Comparison of ENCODE assay signal across 8 mouse cellular contexts in genomic region chr11:6187878-6188277, GRCm38 (mm10). TPM values are rescaled to one million over a fixed set of nuclear protein-coding genes. Genes with fewer than 3 reads are reported as not detected.
DNase-seq lines count a peak whose midpoint lies in the region; ATAC-seq and TF ChIP-seq lines count a peak whose summit lies in the region.

No protein-coding gene starts in this region.

- H3K27me3 ChIP-seq in G1E (ENCODE audit: insufficient read depth, low read length): no peaks in the 10 kb centered on the region
- H3K27me3 ChIP-seq in forebrain, embryonic 15.5 days: no peaks in the 10 kb centered on the region
- no peaks in the 10 kb centered on the region for H3K27me3 ChIP-seq in lung, embryonic 16.5 days (ENCODE audit: control insufficient read depth, insufficient read depth, low read depth, low read length)

- no peak overlapping the region for H3K4me2 ChIP-seq in forebrain, embryonic 15.5 days (replicated peaks)
- no peak overlapping the region for H3K4me2 ChIP-seq in lung, embryonic 16.5 days (ENCODE audit: low read depth, low read length)

- TF ChIP-seq CTCF in G1E (IDR thresholded peaks at IDR 0.05; ENCODE audit: low read depth, low read length): peak; percentile 92

- H3K4me1 ChIP-seq in G1E (ENCODE audit: insufficient read depth, low read depth, low read length): peaks cover 30% of the 10 kb centered on the region
- peaks cover 31% of the 10 kb centered on the region for H3K4me1 ChIP-seq in forebrain, embryonic 15.5 days
- 0 out of 2 replicates have a peak, but pooled peaks cover 6% of the 10 kb centered on the region for H3K4me1 ChIP-seq in lung, embryonic 16.5 days (replicated peaks; ENCODE audit: control insufficient read depth, insufficient read depth, low read length)

- 1% methylated on average over 2 of the region's 2 CpGs for WGBS in forebrain, embryonic 15.5 days
- 0% methylated on average over 2 of the region's 2 CpGs for WGBS in lung, embryonic 16.5 days

- H3K27ac ChIP-seq in forebrain, embryonic 15.5 days (replicated peaks): peak overlapping the region; percentile 58
- no peak overlapping the region for H3K27ac ChIP-seq in lung, embryonic 16.5 days (ENCODE audit: low read length)

- intact Hi-C loops in heart, postnatal 36 days (cut with DNase I): loop anchor here (1.0 to 5.0 kb wide), 2 partner anchors 71 to 192 kb away; no protein-coding TSS in a partner anchor

- H3K9ac ChIP-seq in forebrain, embryonic 15.5 days (replicated peaks): no peak overlapping the region
- H3K9ac ChIP-seq in lung, embryonic 16.5 days (ENCODE audit: low read length): no peak overlapping the region

- H3K9me3 ChIP-seq in G1E (replicated peaks): no peaks in the 10 kb centered on the region
- H3K9me3 ChIP-seq in forebrain, embryonic 15.5 days: no peaks in the 10 kb centered on the region
- no peaks in the 10 kb centered on the region for H3K9me3 ChIP-seq in lung, embryonic 16.5 days (ENCODE audit: control insufficient read depth, low read length)

- ATAC-seq in G1E (ENCODE audit: extremely low read depth, insufficient number of reproducible peaks, low FRiP score, poor library complexity, severe bottlenecking): peak; percentile 34
- ATAC-seq in cerebellum, adult (ENCODE audit: insufficient number of reproducible peaks, low FRiP score, low TSS enrichment): peak; percentile 58; the same call in 1 of the 2 replicates
- peak; percentile 69 for ATAC-seq in forebrain, embryonic 15.5 days (replicated peaks)
- ATAC-seq in lung, embryonic 16.5 days (ENCODE audit: low read depth): peak; percentile 79

- no peak overlapping the region for H3K4me3 ChIP-seq in G1E (ENCODE audit: low read depth, low read length)
- H3K4me3 ChIP-seq in forebrain, embryonic 15.5 days: no peak overlapping the region
- H3K4me3 ChIP-seq in lung, embryonic 16.5 days (ENCODE audit: low read length): no peak overlapping the region

- DNase-seq in G1E (ENCODE audit: low spot score): peak; percentile 25
- peak; percentile 91 for DNase-seq in heart, postnatal 36 days
- peak; percentile 96 for DNase-seq in layer of hippocampus, adult 11-12 months (ENCODE audit: low spot score)
- peak; percentile 80 for DNase-seq in ovary, postnatal 36 days (ENCODE audit: low spot score)
- peak; percentile 91 for DNase-seq in thymus, postnatal 25 days

- peaks cover 77% of the 10 kb centered on the region for H3K36me3 ChIP-seq in G1E (replicated peaks)
- H3K36me3 ChIP-seq in forebrain, embryonic 15.5 days: peaks cover 16% of the 10 kb centered on the region; the same call in 1 of the 2 replicates
- H3K36me3 ChIP-seq in lung, embryonic 16.5 days (ENCODE audit: control insufficient read depth, insufficient read depth, low read length): peaks cover under 1% of the 10 kb centered on the region; the same call in 1 of the 2 replicates

RNA-seq across cellular contexts. Expression of gene A730071L15Rik, which starts 12.0 kb away (rescaled TPM):
- total RNA-seq in G1E (2014; fragmentation: Nextera tagmentation) (2.4 TPM in 1 of 2 replicates, not detected in the other), G1E (2017) (0.17 and 0.71 TPM in 2 replicates)
- polyA plus RNA-seq in G1E (2012): not detected in 2 replicates
- polyA plus RNA-seq in forebrain, embryonic 15.5 days (2015; fragmentation: Nextera tagmentation; extraction: Ambion mirVana): 0.52 and 0.82 TPM in 2 replicates
- total RNA-seq in heart, postnatal 36 days (2021): not detected
- polyA plus RNA-seq in lung, embryonic 16.5 days (2015; fragmentation: Nextera tagmentation; extraction: Ambion mirVana): 0.30 and 0.33 TPM in 2 replicates

RNA-seq across cellular contexts. Expression of gene Nudcd3, which starts 12.3 kb away (rescaled TPM):
- total RNA-seq in G1E (2014; fragmentation: Nextera tagmentation): 17.6 and 18.1 TPM in 2 replicates
- total RNA-seq in G1E (2017): 32.0 and 34.8 TPM in 2 replicates
- 21.7 and 25.7 TPM in 2 replicates for polyA plus RNA-seq in G1E (2012)
- 73.3 and 74.4 TPM in 2 replicates for polyA plus RNA-seq in forebrain, embryonic 15.5 days (2015; fragmentation: Nextera tagmentation; extraction: Ambion mirVana)
- total RNA-seq in heart, postnatal 36 days (2021): 10 to 100 TPM; 61.2 to 64.6 TPM
- 36.0 and 37.0 TPM in 2 replicates for polyA plus RNA-seq in lung, embryonic 16.5 days (2015; fragmentation: Nextera tagmentation; extraction: Ambion mirVana)

RNA-seq across cellular contexts. Expression of gene Npc1l1, which starts 42.1 kb away (rescaled TPM):
- 0.24 TPM in 1 of 2 replicates, not detected in the other for total RNA-seq in G1E (2014; fragmentation: Nextera tagmentation)
- total RNA-seq in G1E (2017): 0.06 and 0.16 TPM in 2 replicates
- not detected in 2 replicates for polyA plus RNA-seq in G1E (2012)
- polyA plus RNA-seq in forebrain, embryonic 15.5 days (2015; fragmentation: Nextera tagmentation; extraction: Ambion mirVana): 0.04 TPM in 1 of 2 replicates, not detected in the other
- under 1 TPM in 1 of 2 experiments, not detected in 1; 0.08 TPM for total RNA-seq in heart, postnatal 36 days (2021)
- polyA plus RNA-seq in lung, embryonic 16.5 days (2015; fragmentation: Nextera tagmentation; extraction: Ambion mirVana): 0.06 TPM in 1 of 2 replicates, not detected in the other

Comparison
In these comparisons a context has a peak if more than half of its experiments do, and no peak if none do; other contexts are left out.
1. DNase-seq: peak in every context shown above with its lines; median percentile 96 in layer of hippocampus, adult 11-12 months; 91 in heart, postnatal 36 days; 91 in thymus, postnatal 25 days; 80 in ovary, postnatal 36 days; 25 in G1E.